Mouse (Mus musculus) inflammation-experienced regulatory T-cells, adult 6 months (primary cell): Measurements from ENCODE around the gene Prkaca. TPM values are rescaled to one million over a fixed set of nuclear protein-coding genes. Genes with fewer than 3 reads are reported as not detected.
A peak's percentile ranks its signal among the peaks of the same experiment; 100 is the strongest.
"Not testable (repeated sequence)": the region's sequence is repeated elsewhere in the genome, so short reads cannot be mapped to it uniquely, and the experiment has no call there.

ENCODE experiments used
- ATAC-seq: one replicate; pipeline ENCODE4 v1.8.0; 2017
- polyA plus RNA-seq, 3 experiments: library from polyadenylated mRNA; unstranded; fragments of 100-300 nt; shearing (Covaris generic); gene quantifications; one replicate each; pipeline ENCODE4 v1.2.1; 2017

Gene Prkaca
- polyA plus RNA-seq, 3 experiments from 2014 or later: 16.3 to 20.1 (median 18.8) TPM

DNA sequence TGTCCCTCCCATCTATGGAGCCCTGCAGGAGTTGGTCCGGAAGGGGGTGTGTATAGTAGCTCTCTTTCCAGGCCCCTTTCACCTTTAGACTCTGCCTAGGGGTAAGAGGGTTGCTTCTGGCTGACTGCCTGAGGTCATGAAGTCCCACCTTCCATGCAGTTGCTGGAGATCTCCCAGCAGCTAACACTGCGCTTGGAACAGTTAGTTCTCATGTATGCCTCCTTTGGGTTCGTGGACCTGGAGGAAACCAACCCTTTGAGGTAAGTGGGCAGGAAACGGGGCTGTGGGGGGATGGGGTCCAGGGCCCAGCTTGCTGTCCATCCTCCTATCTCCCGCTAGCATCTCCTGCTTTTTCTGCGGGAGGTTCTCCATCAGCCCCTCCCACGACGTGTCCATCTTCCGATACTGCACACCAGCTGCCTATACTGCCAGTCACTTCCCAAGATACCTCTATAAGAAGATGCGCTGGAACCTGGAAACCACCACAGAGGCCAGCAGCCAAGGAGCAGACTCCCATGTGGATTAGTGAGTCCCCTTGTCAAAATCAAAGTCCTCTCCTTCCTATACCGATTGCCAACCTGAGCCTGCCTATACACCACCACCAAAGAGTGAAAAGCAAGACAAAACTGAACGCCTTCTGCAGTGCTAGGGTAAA lies 30.3 kb downstream of the Prkaca start:
- ATAC-seq: no peak

DNA sequence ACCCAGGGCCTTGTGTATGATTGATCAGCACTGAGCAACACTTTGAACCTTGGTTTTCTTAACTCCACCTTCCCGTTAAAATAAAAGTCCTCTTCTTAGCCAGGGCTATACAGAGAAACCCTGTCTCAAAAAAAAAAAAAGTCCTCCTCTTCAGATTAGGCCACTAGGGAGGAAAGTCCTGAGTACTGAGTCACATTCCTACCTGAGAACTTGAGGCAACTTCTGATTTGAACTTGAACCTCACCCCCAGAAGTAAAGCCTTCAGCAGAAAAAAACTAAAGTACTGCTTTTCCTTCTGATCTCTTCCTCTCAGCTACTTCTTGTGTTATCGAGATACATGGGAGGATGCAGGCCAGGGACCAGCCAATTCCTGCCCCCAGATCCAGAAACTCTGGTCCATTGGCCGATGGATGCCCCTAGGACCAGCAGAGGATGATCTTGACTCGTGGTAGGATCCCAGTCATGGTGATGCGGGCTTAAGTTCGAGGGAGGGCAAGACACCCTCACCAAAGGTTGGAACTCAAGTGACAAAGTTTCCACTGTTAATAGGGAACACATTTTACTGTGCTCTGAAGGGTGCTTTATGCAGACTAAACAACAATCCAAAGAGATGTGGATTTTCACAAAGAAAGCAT lies 30.9 kb downstream of the Prkaca start:
- ATAC-seq: no peak

DNA sequence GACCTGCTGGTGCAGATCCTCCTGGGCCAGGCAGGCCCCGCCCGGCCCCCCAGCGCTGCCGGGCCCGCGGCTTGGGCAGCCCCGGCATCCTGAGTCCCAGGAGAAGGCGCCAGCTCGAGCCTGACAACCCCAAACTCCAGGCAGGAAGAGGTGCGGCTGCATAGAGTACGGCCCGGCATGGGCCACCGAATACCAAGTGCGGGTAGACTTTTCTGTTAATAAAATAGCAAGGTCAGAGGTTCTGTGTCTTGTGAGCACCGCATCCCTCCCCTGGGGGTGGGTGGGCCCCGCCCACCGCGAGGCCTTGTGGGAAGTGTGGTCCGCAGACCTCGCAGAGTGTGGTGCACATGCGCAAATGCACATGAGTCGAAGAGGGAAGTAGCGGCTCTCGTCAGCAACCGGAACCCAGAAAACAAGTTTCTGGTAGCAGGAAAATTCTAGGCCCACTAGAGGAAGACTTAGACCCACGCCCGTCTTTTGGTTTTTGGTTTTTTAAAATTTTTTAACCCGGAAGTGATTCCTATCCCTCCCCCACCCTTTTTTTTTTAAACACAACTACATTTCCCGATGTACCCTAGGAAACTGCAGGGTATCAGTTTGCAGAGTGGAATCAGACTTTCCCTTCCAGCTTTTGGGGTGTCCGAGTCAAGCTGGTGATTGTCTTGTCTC lies 31.9 kb downstream of the Prkaca start:
- peak; percentile 97 for ATAC-seq

DNA sequence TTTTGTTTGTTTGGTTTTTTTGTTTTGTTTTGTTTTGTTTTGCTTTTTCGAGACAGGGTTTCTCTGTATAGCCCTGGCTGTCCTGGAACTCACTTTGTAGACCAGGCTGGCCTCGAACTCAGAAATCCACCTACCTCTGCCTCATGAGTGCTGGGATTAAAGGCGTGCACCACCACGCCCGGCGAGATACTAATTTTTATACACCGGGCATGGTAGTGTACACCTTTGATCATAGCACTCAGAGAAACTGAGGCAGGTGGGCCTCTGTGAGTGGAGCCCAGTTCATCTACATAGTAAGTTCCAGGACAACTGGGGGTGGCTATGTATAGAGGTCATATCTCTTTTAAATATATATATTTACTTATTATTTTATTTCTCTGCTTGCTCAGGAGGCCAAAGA lies 32.7 kb downstream of the Prkaca start:
- not testable (repeated sequence) for ATAC-seq

DNA sequence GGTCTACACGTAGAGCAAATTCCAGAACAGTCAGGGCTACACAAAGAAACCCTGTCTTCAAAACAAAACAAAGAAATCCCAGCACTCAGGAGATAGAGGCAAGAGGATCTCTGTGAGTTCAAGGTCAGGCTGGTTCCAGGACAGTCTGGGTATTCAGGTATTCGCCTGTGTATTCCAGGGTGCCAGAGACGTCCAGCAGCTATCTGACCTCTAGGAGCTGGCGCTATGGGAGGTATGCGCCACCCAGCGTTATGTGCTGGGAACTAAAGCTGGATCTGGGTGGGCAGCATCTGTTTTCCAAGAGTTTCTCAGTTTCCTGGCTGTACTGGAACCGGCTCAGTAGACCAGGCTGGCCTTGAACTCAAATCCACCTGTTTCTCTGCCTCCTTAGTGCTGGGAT lies 35.6 kb downstream of the Prkaca start:
- ATAC-seq: no peak

DNA sequence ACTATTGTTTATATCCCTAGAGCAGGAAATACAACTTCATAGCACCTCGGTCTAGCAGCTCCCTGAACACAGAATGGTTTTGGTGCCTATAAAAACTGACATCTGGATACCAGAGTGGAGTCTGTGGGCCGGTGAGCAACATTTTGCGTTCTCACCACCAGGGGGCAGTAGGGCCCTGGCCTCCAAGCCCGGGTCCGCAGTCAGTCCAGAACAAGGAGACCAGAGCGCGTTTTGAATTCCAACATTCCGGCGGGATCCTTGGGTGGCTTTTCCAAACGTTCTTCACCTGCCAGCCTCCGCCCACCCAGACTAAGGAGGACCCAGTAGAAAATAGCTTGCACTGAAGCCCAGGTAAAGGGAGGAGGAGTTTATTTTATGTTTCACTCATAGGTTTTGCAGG lies 37.1 kb downstream of the Prkaca start:
- ATAC-seq: no peak

DNA sequence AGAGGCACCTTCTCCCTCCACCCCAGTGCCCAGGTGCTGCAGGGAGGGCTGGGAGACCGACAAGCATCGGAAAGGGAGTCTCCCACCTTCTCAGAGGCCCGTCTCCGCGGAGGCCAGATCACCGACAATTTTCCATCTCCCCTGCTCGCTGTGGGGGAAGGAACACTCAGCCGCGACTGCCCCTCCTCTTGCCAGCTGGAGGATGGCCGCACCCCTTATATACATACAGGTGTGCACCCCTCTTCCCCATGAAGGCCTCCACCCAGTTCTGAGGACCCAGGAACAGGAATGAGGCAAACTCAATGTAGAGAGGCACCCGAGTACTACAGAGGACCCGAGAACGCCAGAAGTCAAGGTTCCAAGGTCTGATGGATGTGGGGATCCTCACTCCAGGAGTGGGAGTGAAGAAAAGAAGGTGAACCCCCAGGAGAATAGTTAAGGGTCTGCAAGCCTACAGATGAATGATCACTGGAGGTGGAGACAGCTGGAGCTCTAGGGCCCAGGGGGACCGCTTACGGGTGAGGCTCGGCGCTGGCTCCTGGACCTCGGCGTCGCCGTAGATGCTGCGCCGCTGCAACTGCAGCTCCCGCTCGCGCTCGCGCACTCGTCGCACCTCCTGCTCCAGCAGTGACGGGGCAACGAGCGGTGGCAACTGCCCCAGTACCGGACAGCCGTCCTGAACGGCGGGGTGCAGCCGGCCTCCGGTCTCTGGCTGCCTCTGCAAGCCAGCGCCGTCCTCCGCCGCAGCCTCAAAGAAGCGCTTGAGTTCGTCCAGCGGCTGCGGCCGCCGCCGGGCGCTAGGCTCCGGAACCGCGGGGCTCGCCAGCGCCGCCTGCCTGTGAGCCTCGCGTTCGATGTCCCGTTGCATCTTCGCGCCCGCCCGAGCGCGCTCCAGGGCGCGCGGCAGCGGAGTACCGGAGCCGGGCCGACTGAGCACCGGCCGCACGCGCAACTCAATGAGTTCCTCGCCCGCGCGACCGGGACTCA lies 38.1 kb downstream of the Prkaca start:
- peak; percentile 72 for ATAC-seq

DNA sequence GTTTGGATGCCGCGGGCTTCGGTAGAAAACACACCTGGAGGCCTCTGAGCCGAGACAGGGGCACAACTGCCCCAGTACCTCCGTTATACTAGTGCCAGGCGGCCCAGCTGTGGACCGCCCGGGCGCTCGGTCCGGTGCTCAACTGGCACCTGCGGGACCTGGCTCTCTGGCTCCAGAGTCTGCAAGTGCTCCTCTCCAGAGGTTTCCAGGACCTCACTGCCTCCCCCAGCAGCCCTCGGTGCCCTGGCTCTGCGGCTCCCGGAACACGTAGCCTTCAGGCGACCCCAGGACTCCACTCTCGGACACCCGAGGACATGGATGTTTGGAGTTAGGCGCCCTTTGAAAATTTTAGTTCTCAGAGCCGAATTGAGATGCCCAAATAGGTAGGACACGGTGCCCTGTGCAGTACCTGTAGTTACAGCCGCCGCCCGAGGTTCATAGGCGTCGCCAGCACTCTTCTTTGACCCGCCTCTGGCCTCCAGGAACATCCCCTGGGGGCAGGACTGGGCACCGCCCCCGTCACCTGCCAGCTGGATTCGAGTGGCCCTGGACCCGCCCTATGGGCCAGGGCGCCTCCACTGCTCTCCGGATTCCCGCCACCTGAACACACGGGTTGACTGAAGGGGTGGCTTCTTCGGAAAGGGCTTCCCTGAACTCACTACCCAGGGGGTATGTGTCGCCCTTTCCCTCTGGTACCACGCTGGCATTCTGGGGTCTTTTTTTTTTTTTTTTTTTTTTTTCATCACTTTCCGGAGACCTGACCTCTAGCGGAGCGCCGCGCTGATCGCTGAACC lies 39.1 kb downstream of the Prkaca start, which contains the start of gene 2210011C24Rik:
2210011C24Rik (minus strand) TSS at position 467 of the 794 bp plus-strand sequence.
- ATAC-seq: peak; percentile 27

DNA sequence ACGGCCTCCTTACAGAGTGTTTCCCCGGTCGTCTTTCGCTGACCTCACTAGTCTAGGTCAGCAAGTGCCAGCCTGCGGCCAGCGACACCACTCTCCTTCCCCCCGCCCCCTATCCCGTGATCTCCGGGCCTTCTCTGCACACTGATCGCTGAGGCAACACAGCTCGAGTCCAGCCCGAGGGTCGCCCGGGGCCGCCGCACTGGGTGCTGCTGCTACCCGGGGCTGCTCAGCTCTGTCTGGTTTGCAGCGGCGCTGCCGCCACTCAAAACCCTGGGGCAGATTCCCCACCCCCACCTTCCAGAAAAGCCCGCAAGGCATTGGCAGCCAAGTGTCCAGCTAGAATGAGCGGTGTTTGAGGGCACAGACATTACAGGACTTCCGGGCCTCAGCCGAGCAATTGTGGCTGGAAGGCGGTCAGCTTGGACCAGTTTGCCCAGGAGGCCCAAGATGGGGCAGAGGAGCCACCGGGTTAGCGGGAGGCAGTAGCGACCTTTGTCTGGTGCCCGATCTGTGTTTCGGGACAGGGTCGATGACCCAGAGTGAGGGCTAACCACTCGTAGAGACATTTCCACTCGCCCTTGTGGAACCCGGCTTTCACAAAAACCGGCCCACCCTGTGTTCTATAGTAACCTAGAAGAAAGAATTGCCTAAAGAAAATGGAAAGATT lies 39.8 kb downstream of the Prkaca start:
- ATAC-seq: no peak

DNA sequence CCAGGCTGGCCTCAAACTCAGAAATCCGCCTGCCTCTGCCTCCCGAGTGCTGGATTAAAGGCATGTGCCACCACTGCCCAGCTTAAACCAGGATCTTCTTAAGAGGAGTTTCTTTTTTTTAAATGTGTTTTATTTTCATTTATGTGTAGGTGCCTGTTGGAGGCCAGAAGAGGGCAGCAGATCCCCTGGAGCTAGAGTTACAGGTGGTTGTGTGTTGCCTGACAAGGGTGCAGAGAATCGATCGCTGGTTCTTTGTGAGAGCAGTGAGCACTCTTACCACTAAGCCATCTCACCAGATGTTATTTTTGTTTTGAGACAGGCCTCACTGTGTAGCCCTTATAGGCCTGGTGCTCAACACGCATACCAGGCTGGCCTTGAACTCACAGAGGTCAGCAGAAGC lies 43.0 kb downstream of the Prkaca start:
- ATAC-seq: no peak

DNA sequence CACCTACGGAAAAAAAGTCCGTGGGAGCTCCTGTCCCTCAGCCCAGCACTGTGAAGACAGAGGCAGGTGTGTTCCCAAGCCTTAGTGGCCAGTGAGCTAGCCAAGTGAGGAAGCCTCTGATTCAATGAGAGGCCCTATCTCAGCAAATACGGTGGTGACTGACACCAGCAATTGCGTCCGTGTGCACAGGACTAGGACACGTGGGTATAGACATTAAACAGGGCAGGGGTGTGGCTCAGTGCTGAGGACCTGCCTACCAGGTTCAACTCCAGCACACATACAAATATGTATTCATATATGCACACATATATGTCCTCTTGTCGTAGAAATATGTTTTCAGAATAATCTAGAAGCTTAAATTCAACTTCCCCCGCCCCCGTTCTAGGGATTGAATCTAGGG lies 46.9 kb downstream of the Prkaca start:
- no peak for ATAC-seq

DNA sequence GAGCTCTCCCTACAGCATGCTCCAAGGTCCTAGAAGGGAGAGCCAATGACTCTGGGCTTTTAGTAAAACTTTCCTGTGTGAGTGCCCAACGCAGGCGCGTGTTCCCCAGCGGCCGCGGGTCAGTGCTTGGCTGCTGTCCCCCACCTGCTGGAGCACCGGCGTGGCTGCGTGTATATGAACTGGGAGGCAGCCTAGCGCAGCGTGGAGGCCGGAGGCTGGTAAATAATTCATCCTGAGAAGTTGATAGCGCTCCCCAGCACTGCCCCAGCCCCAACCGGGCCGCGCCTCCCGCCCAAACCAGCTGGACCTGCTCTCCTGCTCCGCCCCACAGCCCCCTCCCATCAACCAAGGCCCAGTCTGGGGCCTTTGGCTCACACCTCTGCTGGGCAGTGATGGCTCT lies 48.3 kb downstream of the Prkaca start, which contains the start of gene Palm3:
Palm3 (plus strand) TSS at position 376 of the 400 bp plus-strand sequence.
- no peak for ATAC-seq

DNA sequence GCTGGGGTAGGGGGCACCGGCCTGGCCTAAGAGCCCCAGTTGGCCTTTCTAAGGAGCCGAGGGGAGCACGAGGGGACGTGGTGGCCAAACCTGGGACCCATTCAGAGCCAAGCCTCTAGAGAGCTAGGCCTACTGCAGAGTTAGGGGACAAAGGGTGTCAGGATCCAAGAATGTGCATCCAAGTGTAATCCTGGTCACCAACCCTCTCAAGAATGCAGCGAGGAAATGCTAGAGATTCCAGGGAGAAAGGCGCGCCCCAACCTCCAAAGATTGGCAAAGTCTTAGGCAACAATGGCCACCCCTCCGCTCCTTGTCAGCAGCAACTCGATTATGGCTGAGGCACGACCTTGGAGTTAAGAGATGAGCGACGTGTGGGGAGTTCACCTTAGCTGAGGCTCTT lies 48.8 kb downstream of the Prkaca start:
- ATAC-seq: no peak

DNA sequence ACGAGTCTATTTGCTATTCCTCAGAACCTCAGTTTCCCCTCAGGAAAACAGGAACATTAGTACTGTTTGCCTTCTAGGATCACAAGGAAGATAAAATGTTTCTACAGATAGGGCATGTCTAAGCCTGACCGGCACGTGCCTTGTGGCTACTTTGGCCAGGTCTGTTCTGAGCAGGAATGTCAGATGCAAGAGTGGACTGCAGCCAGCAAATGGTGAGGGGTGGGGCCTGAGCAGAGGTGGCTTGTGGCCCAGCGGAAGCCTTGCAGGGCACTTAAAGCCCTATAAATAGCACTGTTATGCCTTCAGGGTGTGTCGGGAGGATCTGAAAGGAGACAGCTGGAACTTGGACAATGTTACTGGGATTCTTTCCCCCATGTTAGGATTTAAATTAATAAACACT lies 50.3 kb downstream of the Prkaca start:
- no peak for ATAC-seq

DNA sequence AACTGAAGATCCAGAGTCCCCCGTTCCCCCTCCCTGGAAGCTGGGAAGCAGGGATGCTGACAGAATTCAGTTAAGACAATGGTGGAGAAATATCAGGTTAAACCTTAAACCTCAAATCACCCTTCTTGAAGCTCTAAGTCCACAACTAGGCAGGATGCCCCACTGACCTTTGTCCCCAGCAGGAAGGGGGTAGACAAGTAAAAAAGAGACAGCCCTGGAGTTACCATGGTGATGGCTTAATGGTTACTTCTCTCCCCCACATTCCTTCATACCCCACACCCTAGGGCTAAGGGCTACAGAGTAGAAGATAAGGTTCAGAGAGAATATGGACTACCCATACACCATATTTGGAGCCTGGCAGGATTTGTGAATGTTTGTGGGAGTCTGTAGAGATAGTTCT lies 50.8 kb downstream of the Prkaca start:
- no peak for ATAC-seq

DNA sequence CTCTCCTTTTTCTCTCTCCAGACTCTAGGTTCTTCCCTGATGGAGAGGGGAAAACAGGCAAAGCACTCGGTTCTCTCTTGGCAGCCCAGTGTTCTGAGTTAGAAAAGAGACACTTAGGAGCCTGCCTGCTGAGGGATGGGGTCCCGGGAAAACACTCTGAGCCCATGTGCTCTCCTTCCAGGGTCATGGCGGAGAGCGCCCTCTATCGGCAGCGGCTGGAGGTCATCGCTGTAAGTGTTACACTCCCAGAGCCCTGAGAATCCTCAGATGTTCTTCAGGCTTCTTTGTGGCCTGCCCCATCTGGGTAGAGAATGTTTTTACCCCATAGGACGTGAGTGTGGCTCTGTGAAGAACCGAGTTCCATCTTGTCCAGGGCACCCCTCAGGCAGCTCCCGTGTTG lies 51.4 kb downstream of the Prkaca start:
- no peak for ATAC-seq

DNA sequence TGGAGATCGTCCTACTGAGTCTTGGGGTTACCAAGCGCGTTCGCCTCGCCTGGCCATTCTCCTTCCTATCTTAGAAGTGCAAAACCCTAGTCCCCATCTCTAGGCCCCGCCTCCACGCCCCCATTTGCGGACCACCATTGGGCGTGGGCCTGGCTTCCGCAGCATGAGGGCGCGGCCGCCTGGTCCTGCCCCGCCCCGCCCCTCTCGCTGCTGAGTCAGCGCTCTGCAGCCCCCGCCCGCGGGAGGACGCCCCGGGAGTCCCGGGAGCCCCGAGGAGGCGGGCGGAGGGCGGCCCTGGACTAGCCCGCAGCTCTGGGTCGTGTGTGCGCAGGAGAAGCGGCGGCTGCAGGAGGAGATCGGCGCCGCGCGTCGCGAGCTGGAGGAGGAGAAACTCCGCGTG lies 53.1 kb downstream of the Prkaca start:
- ATAC-seq: peak; percentile 48

DNA sequence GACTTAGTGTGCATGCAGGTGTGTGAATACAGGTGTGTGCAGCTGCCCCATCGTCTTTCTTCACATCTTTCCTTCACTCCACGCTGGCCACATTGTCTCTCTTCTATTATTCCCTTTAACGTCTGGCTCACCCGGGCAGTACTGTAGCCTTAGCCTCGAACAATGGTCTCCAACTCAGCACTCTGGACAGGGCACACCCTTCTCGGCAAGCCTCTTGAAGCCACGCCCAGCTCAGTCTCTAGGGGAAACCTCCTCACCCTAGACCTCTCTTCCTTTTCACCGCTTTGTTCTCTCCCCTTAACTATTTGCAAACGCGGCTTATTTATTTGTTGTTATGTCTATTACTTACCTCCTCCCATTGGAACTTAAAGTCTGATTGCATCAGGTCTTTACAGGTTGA lies 54.7 kb downstream of the Prkaca start:
- ATAC-seq: peak; percentile 46

DNA sequence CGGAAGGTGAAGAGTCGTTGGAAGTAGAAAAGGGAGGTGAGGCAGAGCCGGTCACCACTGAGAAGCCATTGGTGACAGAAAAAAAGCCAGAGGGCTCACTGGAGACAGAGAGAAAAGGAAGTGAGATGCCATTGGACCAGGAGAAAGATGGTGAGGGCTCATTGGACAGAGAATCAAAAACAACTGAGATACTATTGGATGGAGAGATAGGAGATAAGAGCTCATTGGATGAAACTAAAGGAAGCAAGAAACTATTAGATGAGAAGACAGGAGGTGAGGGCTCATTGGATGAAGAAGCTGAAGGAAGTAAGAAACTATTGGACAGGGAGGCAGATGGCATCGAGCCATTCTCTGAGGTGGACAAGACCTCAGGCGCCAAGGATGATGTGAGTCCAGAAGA lies 56.5 kb downstream of the Prkaca start:
- no peak for ATAC-seq

DNA sequence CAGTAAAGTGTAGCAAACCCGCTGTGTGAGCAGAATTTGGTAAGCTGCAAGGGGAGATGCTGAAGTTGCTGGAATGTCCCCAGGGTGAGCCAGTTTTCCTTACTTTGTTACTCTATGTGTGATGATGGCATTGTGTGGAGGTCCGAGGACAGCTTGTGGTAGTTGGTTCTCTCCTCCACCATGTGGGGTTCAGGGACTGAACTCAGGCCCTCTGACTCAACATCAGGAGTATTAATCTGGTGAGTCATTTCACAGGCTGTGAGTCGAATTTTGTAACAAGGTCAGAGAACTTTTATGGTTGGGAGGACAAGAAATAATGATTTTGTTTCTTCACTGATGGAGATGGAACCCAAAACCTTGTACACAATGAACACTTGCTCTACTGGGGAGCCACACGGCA lies 60.0 kb downstream of the Prkaca start:
- ATAC-seq: no peak

DNA sequence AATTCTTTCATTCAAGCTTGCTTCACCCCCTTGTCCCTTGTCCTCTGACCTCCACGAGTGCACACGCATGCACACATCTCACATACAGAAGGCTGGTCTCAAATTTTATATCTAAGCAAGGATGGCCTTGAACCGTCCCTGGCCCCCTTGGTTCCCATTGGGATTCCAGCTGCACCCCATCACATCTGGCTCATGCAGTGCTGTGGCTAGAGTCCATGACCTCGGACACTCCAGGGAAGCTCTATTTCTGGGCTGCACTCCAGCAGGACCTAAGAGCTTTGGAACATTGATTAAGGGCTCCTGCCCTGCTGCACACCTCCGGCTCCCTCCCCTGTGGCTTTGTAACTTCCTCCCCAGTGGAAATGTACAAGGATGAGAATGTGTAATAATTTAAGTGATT lies 65.2 kb downstream of the Prkaca start:
- ATAC-seq: no peak
